Mouse (Mus musculus): ENCODE results near the gene Gal3st1. TPM values are rescaled to one million over a fixed set of nuclear protein-coding genes. Genes with fewer than 3 reads are reported as not detected.

The Gal3st1 gene
- polyA plus RNA-seq, 1 experiment from 2014 or later: 4.6 TPM

DNA sequence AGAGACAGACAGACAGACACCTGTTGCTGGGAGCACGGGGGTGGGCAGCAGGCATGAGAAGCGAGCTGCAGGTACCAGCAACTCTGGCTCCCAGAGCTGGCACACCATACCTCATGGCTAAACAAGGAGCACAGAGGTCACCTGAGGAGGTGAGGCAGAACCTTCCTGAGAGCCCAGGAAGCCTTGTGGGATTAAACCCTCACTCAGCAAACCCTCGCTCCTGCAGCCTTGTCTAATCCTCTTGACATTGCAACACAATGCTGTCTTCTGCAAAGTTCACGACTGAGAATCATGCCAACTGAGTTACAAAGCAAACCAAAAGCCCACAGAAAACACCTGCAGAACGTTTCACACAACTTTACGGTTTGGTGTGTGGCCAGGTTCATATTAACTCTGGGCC, 65.0 kb downstream of the Gal3st1 start:
- Histone ChIP-seq H3K9ac (ENCODE audit: low read depth, low read length) (no peak overlapping the region), H3K4me3 (ENCODE audit: low read length) (no peak overlapping the region), H3K27ac (ENCODE audit: low read depth, low read length) (no peak overlapping the region), H3K4me2 (replicated peaks; ENCODE audit: low read depth, low read length) (no peak overlapping the region), H3K9me3 (ENCODE audit: control insufficient read depth, low read length) (peaks cover 5% of the 10 kb centered on the region), H3K27me3 (ENCODE audit: control insufficient read depth, insufficient read depth, low read length) (no peaks in the 10 kb centered on the region), H3K4me1 (ENCODE audit: control insufficient read depth, insufficient read depth, low read length) (no peaks in the 10 kb centered on the region), H3K36me3 (ENCODE audit: control insufficient read depth, insufficient read depth, low read length) (no peaks in the 10 kb centered on the region)
- 86% methylated on average over 6 of the region's 6 CpGs for WGBS
- ATAC-seq (ENCODE audit: low FRiP score, low TSS enrichment): no peak

Other genes with a start within 250 kb of the Gal3st1 start
- gene Osbp2, start 119.7 kb upstream of the Gal3st1 start, polyA plus RNA-seq (2014; fragmentation: Nextera tagmentation; extraction: Ambion mirVana): 0.46 and 0.81 TPM in 2 replicates
- gene 4921536K21Rik, start 88.5 kb upstream of the Gal3st1 start, polyA plus RNA-seq (2014; fragmentation: Nextera tagmentation; extraction: Ambion mirVana): 0.20 and 0.40 TPM in 2 replicates
- 10.0 and 14.7 TPM in 2 replicates for gene Dusp18, start 88.4 kb upstream of the Gal3st1 start, polyA plus RNA-seq (2014; fragmentation: Nextera tagmentation; extraction: Ambion mirVana)
- gene Slc35e4, start 69.0 kb upstream of the Gal3st1 start, polyA plus RNA-seq (2014; fragmentation: Nextera tagmentation; extraction: Ambion mirVana): 3.0 and 3.8 TPM in 2 replicates
- 49.7 and 61.8 TPM in 2 replicates for gene Tcn2, start 51.5 kb upstream of the Gal3st1 start, polyA plus RNA-seq (2014; fragmentation: Nextera tagmentation; extraction: Ambion mirVana)
- gene Pes1, start 19.7 kb upstream of the Gal3st1 start, polyA plus RNA-seq (2014; fragmentation: Nextera tagmentation; extraction: Ambion mirVana): 60.7 and 81.2 TPM in 2 replicates
- 0.49 TPM in 1 of 2 replicates, not detected in the other for gene 4930556J24Rik, start 6.9 kb upstream of the Gal3st1 start, polyA plus RNA-seq (2014; fragmentation: Nextera tagmentation; extraction: Ambion mirVana)
- gene Sec14l4, start 47.8 kb downstream of the Gal3st1 start, polyA plus RNA-seq (2014; fragmentation: Nextera tagmentation; extraction: Ambion mirVana): not detected in 2 replicates
- gene Sec14l3, start 81.2 kb downstream of the Gal3st1 start, polyA plus RNA-seq (2014; fragmentation: Nextera tagmentation; extraction: Ambion mirVana): not detected in 2 replicates
- gene Mtfp1, start 111.8 kb downstream of the Gal3st1 start, polyA plus RNA-seq (2014; fragmentation: Nextera tagmentation; extraction: Ambion mirVana): 11.5 and 15.9 TPM in 2 replicates
- 1.1 and 1.2 TPM in 2 replicates for gene Sec14l2, start 139.8 kb downstream of the Gal3st1 start, polyA plus RNA-seq (2014; fragmentation: Nextera tagmentation; extraction: Ambion mirVana)
- 21.0 and 28.3 TPM in 2 replicates for gene Rnf215, start 151.6 kb downstream of the Gal3st1 start, polyA plus RNA-seq (2014; fragmentation: Nextera tagmentation; extraction: Ambion mirVana)
- gene Ccdc157, start 176.7 kb downstream of the Gal3st1 start, polyA plus RNA-seq (2014; fragmentation: Nextera tagmentation; extraction: Ambion mirVana): 4.3 and 6.8 TPM in 2 replicates
- 55.7 and 72.5 TPM in 2 replicates for gene Sf3a1, start 176.7 kb downstream of the Gal3st1 start, polyA plus RNA-seq (2014; fragmentation: Nextera tagmentation; extraction: Ambion mirVana)
- gene Tbc1d10a, start 203.2 kb downstream of the Gal3st1 start, polyA plus RNA-seq (2014; fragmentation: Nextera tagmentation; extraction: Ambion mirVana): 28.8 and 29.7 TPM in 2 replicates
- 2.7 and 5.3 TPM in 2 replicates for gene Castor1, start 234.6 kb downstream of the Gal3st1 start, polyA plus RNA-seq (2014; fragmentation: Nextera tagmentation; extraction: Ambion mirVana)

All from kidney, embryonic 14.5 days (tissue).